Mouse (Mus musculus): ENCODE results near the gene Btbd9.

GRCm38 (mm10) chr17:30340495-30341126 is 235.7 kb downstream of the Btbd9 start:
- no peak for TF ChIP-seq CTCF (IDR thresholded peaks at IDR 0.05; ENCODE audit: extremely low read depth, insufficient read length, insufficient replicate concordance, low read depth, low read length)
- TF ChIP-seq POLR2A (IDR thresholded peaks at IDR 0.05; ENCODE audit: low read depth, low read length): no peak

All from small intestine, adult 2 months (tissue).